Mouse (Mus musculus) G1E (cell line): ENCODE data around the gene Pi16.

Experiments used
- CTCF ChIP-seq: IDR thresholded peaks from 2 replicates; pipeline ENCODE4 v1.5.1; 2012; ENCODE audit warnings: low read depth, low read length, inconsistent platforms, mixed read lengths
- GATA1 ChIP-seq: IDR thresholded peaks from 2 replicates; pipeline ENCODE4 v1.6.1; 2012; ENCODE audit warnings: borderline replicate concordance, low read length, inconsistent platforms, mixed read lengths
- GATA2 ChIP-seq: IDR thresholded peaks from 2 replicates; pipeline ENCODE4 v1.6.1; 2012; ENCODE audit warnings: low read depth, low read length, inconsistent platforms, borderline replicate concordance
- POLR2AphosphoS5 ChIP-seq: IDR thresholded peaks from 2 replicates; pipeline ENCODE4 v1.6.1; 2012; ENCODE audit warnings: low read depth, low read length, inconsistent platforms; ENCODE audit not compliant: insufficient replicate concordance
- TAL1 ChIP-seq: conservative IDR thresholded peaks from 2 replicates; pipeline ENCODE4 v1.6.1; 2012; ENCODE audit warnings: low read depth, low read length, inconsistent platforms, mixed read lengths

- no peak for TF ChIP-seq CTCF
- no peak for TF ChIP-seq POLR2AphosphoS5
- TF ChIP-seq TAL1: no peak
- no peak for TF ChIP-seq GATA1
- TF ChIP-seq GATA2: no peak
Measured at GRCm38 (mm10) chr17:29343241-29343640, 25.8 kb downstream of the Pi16 start.
